Mouse (Mus musculus) heart, adult 2 months (tissue): Measurements from ENCODE around the gene Rab11a.

Source experiments
- CTCF ChIP-seq: fragments of 200-600 bp; IDR thresholded peaks from 2 replicates; pipeline ENCODE4 v1.8.1; 2022; ENCODE audit warnings: antibody characterized with exemption, mild to moderate bottlenecking, moderate library complexity
- EP300 ChIP-seq: fragments of 200-500 bp; IDR thresholded peaks from 2 replicates; pipeline ENCODE4 v1.6.1; 2011; ENCODE audit warnings: low read depth, low read length, control low read depth; ENCODE audit not compliant: insufficient read depth
- POLR2A ChIP-seq: fragments of 200-500 bp; IDR thresholded peaks from 2 replicates; pipeline ENCODE4 v1.6.1; 2011; ENCODE audit warnings: mild to moderate bottlenecking, low read depth, low read length, control low read depth; ENCODE audit not compliant: insufficient read depth

GRCm38 (mm10) chr9:64775491-64775890, 37.9 kb upstream of the Rab11a start:
- no peak for TF ChIP-seq POLR2A
- no peak for TF ChIP-seq EP300
- no peak for TF ChIP-seq CTCF
